Mouse (Mus musculus) kidney, embryonic 16.5 days (tissue): ENCODE measurements around the gene Fam69a. TPM values are rescaled to one million over a fixed set of nuclear protein-coding genes. Genes with fewer than 3 reads are reported as not detected.
A peak's percentile ranks its signal among the peaks of the same experiment; 100 is the strongest.

Experiments used
- ATAC-seq: fragments of 200-750 bp; cut with Nextera tagmentation; 2 replicates; pipeline ENCODE4 v1.8.0; 2017; ENCODE audit warnings: moderate TSS enrichment; ENCODE audit not compliant: low FRiP score, low TSS enrichment
- H3K27ac ChIP-seq: fragments of 300-500 bp; sonication (generic); 2 replicates; pipeline ENCODE4 v1.5.1; 2014; ENCODE audit warnings: low read length
- H3K27me3 ChIP-seq: fragments of 300-500 bp; sonication (generic); 2 replicates; pipeline ENCODE4 v1.6.1; 2014; ENCODE audit warnings: low read length, control low read depth, mixed read lengths; ENCODE audit not compliant: insufficient read depth
- H3K36me3 ChIP-seq: fragments of 300-500 bp; sonication (generic); 2 replicates; pipeline ENCODE4 v1.6.1; 2014; ENCODE audit warnings: low read length, control low read depth, mixed read lengths; ENCODE audit not compliant: insufficient read depth
- H3K4me1 ChIP-seq: fragments of 300-500 bp; sonication (generic); 2 replicates; pipeline ENCODE4 v1.6.1; 2014; ENCODE audit warnings: low read length, control low read depth, mixed read lengths; ENCODE audit not compliant: insufficient read depth
- H3K4me2 ChIP-seq: fragments of 300-500 bp; sonication (generic); replicated peaks from 2 replicates; pipeline ENCODE4 v1.6.1; 2014; ENCODE audit warnings: low read depth, low read length
- H3K4me3 ChIP-seq: fragments of 300-500 bp; sonication (generic); 2 replicates; pipeline ENCODE4 v1.5.1; 2014; ENCODE audit warnings: mild to moderate bottlenecking, low read length
- H3K9ac ChIP-seq: fragments of 300-500 bp; sonication (generic); replicated peaks from 2 replicates; pipeline ENCODE4 v1.6.1; 2014; ENCODE audit warnings: low read length
- H3K9me3 ChIP-seq: fragments of 300-500 bp; sonication (generic); 2 replicates; pipeline ENCODE4 v1.6.1; 2016; ENCODE audit warnings: low read length, control low read depth
- WGBS: fragments of 180-500 bp; shearing (Covaris S2); extraction: QIAGEN DNeasy Blood & Tissue Kit; methylation state at CpG from one replicate; pipeline ENCODE4 v1.1.7; 2014; 5-methylcytosine and 5-hydroxymethylcytosine counted together
- polyA plus RNA-seq: library from polyadenylated mRNA; unstranded; fragments of >200 nt; fragmentation: Nextera tagmentation; extraction: Ambion mirVana; gene quantifications from 2 replicates; pipeline ENCODE4 v1.2.1, GENCODE M21; 2015

Fam69a gene
- polyA plus RNA-seq, 1 experiment from 2014 or later = 20.8 TPM

- Histone ChIP-seq H3K4me1 (peaks cover 5% of the 10 kb centered on the region), H3K9ac (no peak overlapping the region), H3K9me3 (no peaks in the 10 kb centered on the region), H3K27me3 (no peaks in the 10 kb centered on the region), H3K4me3 (no peak overlapping the region), H3K27ac (no peak overlapping the region), H3K4me2 (no peak overlapping the region), H3K36me3 (no peaks in the 10 kb centered on the region)
- 90% methylated on average over 3 of the region's 3 CpGs for WGBS
- no peak for ATAC-seq
Observed at GRCm38 (mm10) chr5:107968079-107968478, 18.8 kb downstream of the Fam69a start.

DNA sequence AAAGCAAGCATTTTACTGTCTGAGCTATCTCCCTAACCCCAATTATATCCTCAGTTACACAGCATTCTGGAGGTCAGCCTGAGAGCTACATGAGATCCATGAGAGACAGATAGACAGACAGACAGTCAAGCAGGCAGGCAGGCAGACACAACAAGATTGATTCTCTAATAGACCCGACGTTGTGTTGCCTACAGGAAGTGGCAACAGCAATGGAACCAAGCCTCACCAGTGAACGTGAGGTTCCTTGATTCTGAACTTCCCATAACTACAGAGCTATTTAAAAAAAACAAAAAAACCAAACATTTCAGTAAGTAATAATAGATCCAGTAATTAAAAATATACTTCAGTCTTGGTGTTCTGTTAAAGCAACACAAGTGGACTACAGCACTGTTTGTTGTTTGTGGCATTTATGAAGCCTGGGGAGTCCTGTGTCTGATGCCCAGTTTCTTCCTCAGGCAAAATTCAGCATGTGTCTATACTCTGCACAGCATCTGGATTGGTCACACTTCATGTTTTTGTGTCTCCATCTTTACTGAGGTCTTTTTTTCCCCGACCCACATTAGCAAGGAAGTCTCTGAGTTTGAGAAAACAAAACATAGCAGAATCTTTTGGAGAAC lies 19.9 kb downstream of the Fam69a start:
- H3K9ac ChIP-seq = no peak overlapping the region
- no peaks in the 10 kb centered on the region for H3K27me3 ChIP-seq
- H3K36me3 ChIP-seq = no peaks in the 10 kb centered on the region
- no peak for ATAC-seq
- peaks cover under 1% of the 10 kb centered on the region; the same call in 1 of the 2 replicates for H3K4me1 ChIP-seq
- WGBS = 75% methylated on average over 4 of the region's 4 CpGs
- H3K9me3 ChIP-seq = no peaks in the 10 kb centered on the region
- H3K4me3 ChIP-seq = no peak overlapping the region
- H3K4me2 ChIP-seq = no peak overlapping the region
- H3K27ac ChIP-seq = no peak overlapping the region

DNA sequence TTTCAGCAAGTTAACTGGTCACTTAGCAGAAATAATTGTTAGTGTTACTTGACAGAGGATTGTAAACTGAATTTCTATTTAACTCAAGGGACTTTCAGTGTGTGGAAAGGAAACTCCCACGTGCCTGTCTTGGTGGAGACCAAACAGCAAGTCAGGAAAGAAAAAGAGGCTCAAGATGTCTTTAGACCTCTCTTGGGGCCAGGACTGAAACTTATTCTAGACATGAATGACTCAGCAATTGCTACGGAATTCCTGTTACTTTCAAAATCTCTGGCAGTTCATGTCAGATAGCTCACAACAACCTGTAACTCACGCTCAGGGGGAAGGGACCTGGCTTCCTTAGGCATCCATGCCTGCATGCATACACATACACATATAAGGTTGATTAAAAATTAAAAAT lies 20.7 kb downstream of the Fam69a start:
- H3K9ac ChIP-seq = no peak overlapping the region
- no peak overlapping the region for H3K4me2 ChIP-seq
- H3K4me1 ChIP-seq = peaks cover 8% of the 10 kb centered on the region
- ATAC-seq = no peak
- no peak overlapping the region for H3K27ac ChIP-seq
- no peaks in the 10 kb centered on the region for H3K27me3 ChIP-seq
- 44% methylated on average over 3 of the region's 3 CpGs for WGBS
- H3K36me3 ChIP-seq = no peaks in the 10 kb centered on the region
- no peak overlapping the region for H3K4me3 ChIP-seq
- H3K9me3 ChIP-seq = no peaks in the 10 kb centered on the region

- Histone ChIP-seq H3K27ac (no peak overlapping the region), H3K36me3 (no peaks in the 10 kb centered on the region)
Observed at GRCm38 (mm10) chr5:107965355-107965991, 21.4 kb downstream of the Fam69a start.

GRCm38 (mm10) chr5:107964031-107964758 lies 22.7 kb downstream of the Fam69a start:
- ATAC-seq = no peak
- WGBS = 94% methylated on average over 2 of the region's 2 CpGs
- H3K27me3 ChIP-seq = no peaks in the 10 kb centered on the region

More at GRCm38 (mm10) chr5:107965355-107965991, 21.4 kb downstream of the Fam69a start:
- no peak for ATAC-seq
- Histone ChIP-seq H3K4me2 (no peak overlapping the region), H3K9me3 (no peaks in the 10 kb centered on the region), H3K4me3 (no peak overlapping the region), H3K4me1 (peaks cover 14% of the 10 kb centered on the region), H3K9ac (no peak overlapping the region), H3K27me3 (no peaks in the 10 kb centered on the region)
- 75% methylated on average over 9 of the region's 9 CpGs for WGBS

GRCm38 (mm10) chr5:107961438-107962251 lies 25.2 kb downstream of the Fam69a start:
- H3K36me3 ChIP-seq = no peaks in the 10 kb centered on the region
- no peak for ATAC-seq
- no peak overlapping the region for H3K4me3 ChIP-seq
- 56% methylated on average over 16 of the region's 16 CpGs for WGBS
- H3K9me3 ChIP-seq = no peaks in the 10 kb centered on the region
- H3K9ac ChIP-seq = no peak overlapping the region
- H3K27ac ChIP-seq = no peak overlapping the region
- peaks cover 14% of the 10 kb centered on the region for H3K4me1 ChIP-seq
- H3K4me2 ChIP-seq = no peak overlapping the region
- H3K27me3 ChIP-seq = no peaks in the 10 kb centered on the region

More at GRCm38 (mm10) chr5:107964031-107964758, 22.7 kb downstream of the Fam69a start:
- no peak overlapping the region for H3K27ac ChIP-seq
- H3K9me3 ChIP-seq = no peaks in the 10 kb centered on the region
- no peaks in the 10 kb centered on the region for H3K36me3 ChIP-seq
- H3K4me2 ChIP-seq = no peak overlapping the region
- no peak overlapping the region for H3K9ac ChIP-seq
- peaks cover 14% of the 10 kb centered on the region for H3K4me1 ChIP-seq
- H3K4me3 ChIP-seq = no peak overlapping the region

DNA sequence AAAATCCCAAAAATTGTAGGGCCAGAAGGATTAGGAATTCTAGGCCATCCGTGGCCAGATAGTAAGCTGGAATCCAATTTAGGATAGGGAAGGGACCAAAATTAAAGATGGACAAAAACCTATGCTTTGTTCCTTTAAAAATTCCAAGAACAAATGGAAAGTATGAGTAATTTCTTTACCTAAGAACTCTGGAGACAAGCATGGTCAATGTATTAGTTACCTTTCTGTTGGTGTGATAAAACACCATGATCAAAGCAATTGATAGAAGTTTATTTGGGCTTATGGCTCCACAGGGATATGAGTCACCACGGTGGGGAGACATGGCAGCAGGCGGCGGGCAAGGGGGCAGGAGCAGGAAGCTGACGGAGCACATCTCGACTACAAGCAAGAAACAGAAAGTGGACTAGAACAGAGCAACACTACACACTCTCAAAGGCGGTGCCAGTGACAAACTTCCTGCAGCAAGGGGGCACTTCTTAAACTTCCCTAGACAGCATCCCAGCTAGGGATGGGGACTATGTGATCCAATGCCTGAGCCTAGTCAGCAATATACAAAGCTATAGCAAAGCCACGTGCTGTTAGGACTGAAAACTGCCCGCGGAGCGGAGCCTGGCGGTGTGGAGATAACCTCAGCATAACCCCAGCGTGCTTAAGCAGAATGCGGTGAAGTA lies 26.2 kb downstream of the Fam69a start:
- peak; percentile 61; the same call in 1 of the 2 replicates for ATAC-seq
- Histone ChIP-seq H3K27me3 (no peaks in the 10 kb centered on the region), H3K36me3 (no peaks in the 10 kb centered on the region), H3K4me2 (peak overlapping the region; percentile 35), H3K9ac (no peak overlapping the region), H3K4me1 (peaks cover 14% of the 10 kb centered on the region), H3K4me3 (no peak overlapping the region), H3K27ac (0 out of 2 replicates have a peak overlapping the region, but pooled peaks have one; percentile 18), H3K9me3 (no peaks in the 10 kb centered on the region)
- 54% methylated on average over 14 of the region's 14 CpGs for WGBS

DNA sequence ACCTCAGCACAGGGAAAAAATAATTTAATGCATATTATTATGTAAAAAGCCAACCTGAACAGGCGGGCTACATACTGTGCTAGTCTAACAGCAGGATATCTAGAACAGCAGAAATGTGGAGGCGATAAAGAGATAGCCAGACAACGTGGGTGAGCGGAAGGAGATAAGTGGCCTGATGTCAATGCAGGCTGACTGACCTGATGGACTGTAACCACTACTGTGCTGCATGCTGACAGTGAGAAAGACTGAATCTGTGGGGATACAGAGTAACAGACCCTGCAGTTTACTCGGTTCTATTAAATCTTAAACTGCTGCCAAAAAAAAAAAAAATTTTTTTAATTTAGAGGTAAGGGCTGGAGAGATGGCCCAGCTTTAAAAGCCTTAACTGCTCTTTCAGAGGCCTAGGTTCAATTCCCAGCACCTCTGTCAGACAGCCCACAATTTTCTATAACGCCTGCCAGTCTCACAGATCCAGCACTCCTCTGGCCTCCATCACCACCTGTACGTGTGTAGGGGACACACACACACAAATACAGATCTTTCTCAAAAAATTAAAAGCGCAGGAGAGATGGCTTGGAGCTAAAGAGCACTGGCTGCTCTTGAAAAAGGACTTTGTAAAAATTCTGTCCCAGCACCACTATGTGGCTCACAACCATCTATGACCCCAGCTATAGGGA lies 27.1 kb downstream of the Fam69a start:
- Histone ChIP-seq H3K36me3 (no peaks in the 10 kb centered on the region), H3K4me1 (peaks cover 14% of the 10 kb centered on the region), H3K27me3 (no peaks in the 10 kb centered on the region), H3K9me3 (no peaks in the 10 kb centered on the region), H3K27ac (no peak overlapping the region), H3K9ac (no peak overlapping the region), H3K4me3 (no peak overlapping the region), H3K4me2 (no peak overlapping the region)
- no peak for ATAC-seq
- 88% methylated on average over 8 of the region's 8 CpGs for WGBS

GRCm38 (mm10) chr5:107950643-107951042 lies 36.2 kb downstream of the Fam69a start:
- Histone ChIP-seq H3K4me2 (no peak overlapping the region), H3K4me1 (no peaks in the 10 kb centered on the region), H3K27me3 (no peaks in the 10 kb centered on the region), H3K4me3 (no peak overlapping the region), H3K36me3 (no peaks in the 10 kb centered on the region), H3K9me3 (no peaks in the 10 kb centered on the region), H3K9ac (no peak overlapping the region), H3K27ac (no peak overlapping the region)
- ATAC-seq = no peak
- WGBS = 75% methylated on average over 5 of the region's 5 CpGs
